Mouse (Mus musculus): ENCODE data around the gene Tnk1. TPM values are rescaled to one million over a fixed set of nuclear protein-coding genes. Genes with fewer than 3 reads are reported as not detected.

Gene Tnk1
- polyA plus RNA-seq, 1 experiment from 2014 or later, result 3.1 TPM

DNA sequence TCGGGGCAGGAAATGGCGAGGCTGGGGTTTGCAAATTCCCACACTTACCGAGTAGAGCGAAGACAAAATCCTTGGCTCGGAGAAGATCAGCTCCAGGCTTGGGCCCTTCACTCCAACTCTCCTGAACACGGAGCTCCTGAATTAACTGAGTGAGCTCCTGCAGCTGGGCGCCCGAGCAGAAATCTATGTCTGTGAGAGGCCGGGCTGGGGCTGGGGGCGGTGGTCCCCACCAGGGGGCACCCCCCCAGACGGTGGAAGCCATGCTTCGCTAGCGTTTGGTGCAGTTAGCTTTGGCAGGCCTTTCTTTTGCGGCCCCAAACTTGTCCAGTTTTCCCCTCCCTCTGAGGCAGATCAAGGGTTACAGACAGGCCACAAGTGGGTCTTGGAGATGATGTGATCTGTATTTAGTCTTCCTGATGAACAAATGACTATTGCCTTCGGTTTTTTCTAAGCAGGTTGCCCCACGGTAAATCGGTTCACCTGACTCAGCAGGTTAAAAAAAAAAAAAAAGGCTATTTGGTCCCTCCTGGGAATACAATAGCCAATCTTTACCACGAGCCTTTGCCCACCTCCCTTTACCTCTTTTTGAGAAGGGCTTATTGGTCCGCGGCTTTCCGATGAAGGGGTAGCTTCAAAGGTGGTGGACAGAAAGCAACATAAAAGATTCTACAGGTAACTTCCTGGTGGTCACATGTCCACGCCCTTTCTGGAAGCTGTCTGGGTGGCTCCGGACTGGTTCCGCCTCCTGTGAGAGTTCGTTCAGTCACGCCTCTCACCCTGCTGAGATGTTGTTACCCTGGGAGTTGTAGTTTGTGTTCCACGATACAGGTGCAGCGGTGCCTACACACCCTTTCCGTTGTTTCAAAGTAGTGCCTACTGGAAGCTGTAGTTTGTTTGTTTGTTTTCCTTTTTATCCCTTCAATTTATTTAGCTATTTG is 53.3 kb downstream of the Tnk1 start, which contains the start of gene Tmem102:
TSS of gene Tmem102 (minus strand) at position 653 of the 938 bp plus-strand sequence.
- Histone ChIP-seq H3K27me3 (replicated peaks; ENCODE audit: low read depth, poor library complexity, severe bottlenecking) (peaks cover 73% of the 10 kb centered on the region), H3K9me3 (no peaks in the 10 kb centered on the region; the same call in 1 of the 2 replicates), H3K36me3 (replicated peaks) (no peaks in the 10 kb centered on the region), H3K4me1 (peaks cover 49% of the 10 kb centered on the region), H3K4me3 (peak within 1 kb of the TSS; percentile 67), H3K27ac (replicated peaks) (no peak within 1 kb of the TSS)
- 4% methylated on average over 29 of the region's 29 CpGs for WGBS
- DNase-seq (ENCODE audit: low spot score), result peak; percentile 37

DNA sequence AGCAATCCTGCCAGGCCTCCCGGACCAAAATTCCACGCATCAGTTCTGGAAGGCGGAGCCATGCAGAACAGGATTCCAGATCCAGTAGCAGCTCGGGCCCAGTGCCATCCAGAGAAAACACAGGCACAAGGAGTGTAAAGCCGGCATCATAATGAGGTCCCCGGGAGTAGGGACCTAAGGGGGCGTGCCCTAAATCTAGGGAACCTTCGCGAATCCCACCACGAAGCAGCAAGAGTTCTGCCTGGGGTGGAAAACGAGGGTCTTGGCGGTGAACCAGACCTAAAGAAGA is 53.9 kb downstream of the Tnk1 start:
- H3K4me1 ChIP-seq, result peaks cover 55% of the 10 kb centered on the region
- DNase-seq (ENCODE audit: low spot score), result no peak
- H3K4me3 ChIP-seq, result peak overlapping the region; percentile 67
- no peak overlapping the region for H3K27ac ChIP-seq (replicated peaks)
- WGBS, result 5% methylated on average over 12 of the region's 12 CpGs
- peaks cover 79% of the 10 kb centered on the region for H3K27me3 ChIP-seq (replicated peaks; ENCODE audit: low read depth, poor library complexity, severe bottlenecking)
- no peaks in the 10 kb centered on the region; the same call in 1 of the 2 replicates for H3K9me3 ChIP-seq
- H3K36me3 ChIP-seq (replicated peaks), result no peaks in the 10 kb centered on the region

- H3K27me3 ChIP-seq (replicated peaks; ENCODE audit: low read depth, poor library complexity, severe bottlenecking), result peaks cover 85% of the 10 kb centered on the region
- peak overlapping the region; percentile 67 for H3K4me3 ChIP-seq
- peak; percentile 84 for DNase-seq (ENCODE audit: low spot score)
- H3K9me3 ChIP-seq, result no peaks in the 10 kb centered on the region; the same call in 1 of the 2 replicates
- no peaks in the 10 kb centered on the region for H3K36me3 ChIP-seq (replicated peaks)
- 1% methylated on average over 60 of the region's 60 CpGs for WGBS
- peaks cover 61% of the 10 kb centered on the region for H3K4me1 ChIP-seq
- peak overlapping the region; percentile 31 for H3K27ac ChIP-seq (replicated peaks)
Observed at GRCm38 (mm10) chr11:69803786-69804651, 54.5 kb downstream of the Tnk1 start.

DNA sequence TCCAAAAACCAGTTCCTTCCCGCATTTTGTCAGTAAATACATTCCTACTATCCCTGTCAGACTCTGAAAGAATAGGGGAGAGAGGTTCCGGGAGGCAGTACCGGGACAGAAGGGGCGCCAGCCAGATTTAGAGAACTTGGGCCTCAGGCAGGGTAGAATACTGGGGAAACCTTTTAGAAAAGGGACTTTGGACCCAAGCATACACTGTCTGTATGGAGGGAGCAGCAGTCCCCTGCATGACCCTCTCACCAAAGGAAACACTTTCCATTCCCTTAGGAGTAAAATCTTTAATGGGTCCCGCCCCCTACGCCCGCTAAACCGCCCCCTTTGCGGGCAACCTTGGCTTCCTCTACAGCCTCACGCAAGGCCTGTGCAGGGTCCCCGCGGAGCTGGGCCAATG is 55.2 kb downstream of the Tnk1 start:
- no peaks in the 10 kb centered on the region for H3K36me3 ChIP-seq (replicated peaks)
- peaks cover 92% of the 10 kb centered on the region for H3K27me3 ChIP-seq (replicated peaks; ENCODE audit: low read depth, poor library complexity, severe bottlenecking)
- WGBS, result 2% methylated on average over 12 of the region's 12 CpGs
- DNase-seq (ENCODE audit: low spot score), result no peak
- H3K27ac ChIP-seq (replicated peaks), result peak overlapping the region; percentile 31
- H3K9me3 ChIP-seq, result no peaks in the 10 kb centered on the region; the same call in 1 of the 2 replicates
- H3K4me3 ChIP-seq, result peak overlapping the region; percentile 67
- peaks cover 63% of the 10 kb centered on the region for H3K4me1 ChIP-seq

GRCm38 (mm10) chr11:69802648-69803105 is 55.9 kb downstream of the Tnk1 start:
- peak; percentile 86 for DNase-seq (ENCODE audit: low spot score)
- Histone ChIP-seq H3K9me3 (no peaks in the 10 kb centered on the region; the same call in 1 of the 2 replicates), H3K36me3 (replicated peaks) (no peaks in the 10 kb centered on the region), H3K27me3 (replicated peaks; ENCODE audit: low read depth, poor library complexity, severe bottlenecking) (peaks cover 98% of the 10 kb centered on the region), H3K4me1 (peaks cover 63% of the 10 kb centered on the region), H3K27ac (replicated peaks) (peak overlapping the region; percentile 63), H3K4me3 (peak overlapping the region; percentile 67)
- under 1% methylated on average over 33 of the region's 33 CpGs for WGBS

DNA sequence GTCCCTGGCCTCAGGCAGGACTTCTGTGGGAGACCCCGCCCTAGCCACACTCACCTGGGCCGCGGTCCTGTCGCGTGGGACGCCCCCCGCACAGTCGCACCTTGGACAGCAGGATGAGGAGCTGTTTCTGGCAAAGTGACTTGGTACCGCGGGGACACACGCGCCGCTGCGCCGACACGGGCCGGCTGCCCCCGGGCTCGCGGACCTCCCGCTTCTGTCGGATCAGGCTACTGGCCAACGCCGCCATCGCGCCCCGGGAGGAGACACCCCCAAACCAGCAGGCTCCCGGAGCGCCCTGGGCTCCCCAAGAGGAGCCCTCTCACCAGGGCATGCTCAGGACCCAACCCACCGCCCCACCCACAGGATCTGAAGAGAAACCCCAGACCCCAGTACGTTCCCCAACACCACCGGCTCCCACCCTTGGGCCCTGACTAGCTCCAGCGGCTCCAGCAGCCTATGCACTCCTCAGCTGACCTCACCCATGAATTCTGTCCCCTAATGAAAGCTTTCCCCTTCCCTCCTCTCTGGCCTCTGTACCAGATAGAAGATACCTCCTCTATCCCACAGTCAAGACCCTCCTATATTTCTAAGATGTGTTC is 57.1 kb downstream of the Tnk1 start, which contains the start of gene Fgf11:
TSS of gene Fgf11 (minus strand) at position 479 of the 599 bp plus-strand sequence.
- H3K27me3 ChIP-seq (replicated peaks; ENCODE audit: low read depth, poor library complexity, severe bottlenecking), result peaks cover 100% of the 10 kb centered on the region
- H3K27ac ChIP-seq (replicated peaks), result peak within 1 kb of the TSS; percentile 91
- H3K4me3 ChIP-seq, result peak within 1 kb of the TSS; percentile 67
- no peaks in the 10 kb centered on the region; the same call in 1 of the 2 replicates for H3K9me3 ChIP-seq
- H3K36me3 ChIP-seq (replicated peaks), result no peaks in the 10 kb centered on the region
- peak; percentile 43 for DNase-seq (ENCODE audit: low spot score)
- H3K4me1 ChIP-seq, result peaks cover 63% of the 10 kb centered on the region
- 1% methylated on average over 33 of the region's 33 CpGs for WGBS

Small RNA genes lying within 50 kb of the gene (microRNA-seq; reads per million reads assigned to microRNA genes)
- gene Mir6924, result not detected

Other genes with a start within 250 kb of the Tnk1 start
- not detected in 2 replicates for gene Shbg, start 240.8 kb downstream of the Tnk1 start, polyA plus RNA-seq (2016; fragmentation: Nextera tagmentation; extraction: Ambion mirVana)
- 16.0 TPM in 2 replicates for gene Sat2, start 236.7 kb downstream of the Tnk1 start, polyA plus RNA-seq (2016; fragmentation: Nextera tagmentation; extraction: Ambion mirVana)
- 45.2 and 45.5 TPM in 2 replicates for gene Fxr2, start 225.7 kb downstream of the Tnk1 start, polyA plus RNA-seq (2016; fragmentation: Nextera tagmentation; extraction: Ambion mirVana)
- gene Sox15, start 203.4 kb downstream of the Tnk1 start, polyA plus RNA-seq (2016; fragmentation: Nextera tagmentation; extraction: Ambion mirVana), result 0.17 TPM in 1 of 2 replicates, not detected in the other
- gene Mpdu1, start 196.1 kb downstream of the Tnk1 start, polyA plus RNA-seq (2016; fragmentation: Nextera tagmentation; extraction: Ambion mirVana), result 64.9 and 67.2 TPM in 2 replicates
- gene Cd68, start 192.6 kb downstream of the Tnk1 start, polyA plus RNA-seq (2016; fragmentation: Nextera tagmentation; extraction: Ambion mirVana), result 5.3 and 7.3 TPM in 2 replicates
- 780 and 781 TPM in 2 replicates for gene Eif4a1, start 186.3 kb downstream of the Tnk1 start, polyA plus RNA-seq (2016; fragmentation: Nextera tagmentation; extraction: Ambion mirVana)
- 136 and 141 TPM in 2 replicates for gene Senp3, start 176.6 kb downstream of the Tnk1 start, polyA plus RNA-seq (2016; fragmentation: Nextera tagmentation; extraction: Ambion mirVana)
- gene Tnfsf13, start 172.9 kb downstream of the Tnk1 start, polyA plus RNA-seq (2016; fragmentation: Nextera tagmentation; extraction: Ambion mirVana), result 0.15 TPM in 1 of 2 replicates, not detected in the other
- gene Tnfsf12, start 162.9 kb downstream of the Tnk1 start, polyA plus RNA-seq (2016; fragmentation: Nextera tagmentation; extraction: Ambion mirVana), result 1.2 and 2.2 TPM in 2 replicates
- gene Tnfsfm13, start 162.6 kb downstream of the Tnk1 start, polyA plus RNA-seq (2016; fragmentation: Nextera tagmentation; extraction: Ambion mirVana), result 0.88 and 1.3 TPM in 2 replicates
- 31.3 and 34.9 TPM in 2 replicates for gene Polr2a, start 100.1 kb downstream of the Tnk1 start, polyA plus RNA-seq (2016; fragmentation: Nextera tagmentation; extraction: Ambion mirVana)
- 0.12 TPM in 1 of 2 replicates, not detected in the other for gene Slc35g3, start 96.8 kb downstream of the Tnk1 start, polyA plus RNA-seq (2016; fragmentation: Nextera tagmentation; extraction: Ambion mirVana)
- gene Zbtb4, start 92.8 kb downstream of the Tnk1 start, polyA plus RNA-seq (2016; fragmentation: Nextera tagmentation; extraction: Ambion mirVana), result 0.55 and 1.0 TPM in 2 replicates
- 1.4 and 2.3 TPM in 2 replicates for gene Chrnb1, start 62.8 kb downstream of the Tnk1 start, polyA plus RNA-seq (2016; fragmentation: Nextera tagmentation; extraction: Ambion mirVana)
- 0.91 and 0.93 TPM in 2 replicates for gene Fgf11, start 56.9 kb downstream of the Tnk1 start, polyA plus RNA-seq (2016; fragmentation: Nextera tagmentation; extraction: Ambion mirVana)
- gene Tmem102, start 53.1 kb downstream of the Tnk1 start, polyA plus RNA-seq (2016; fragmentation: Nextera tagmentation; extraction: Ambion mirVana), result 2.1 and 2.7 TPM in 2 replicates
- gene Gm39566, start 43.4 kb downstream of the Tnk1 start, polyA plus RNA-seq (2016; fragmentation: Nextera tagmentation; extraction: Ambion mirVana), result not detected in 2 replicates
- gene Spem2, start 40.3 kb downstream of the Tnk1 start, polyA plus RNA-seq (2016; fragmentation: Nextera tagmentation; extraction: Ambion mirVana), result not detected in 2 replicates
- 0.14 TPM in 1 of 2 replicates, not detected in the other for gene Spem1, start 36.5 kb downstream of the Tnk1 start, polyA plus RNA-seq (2016; fragmentation: Nextera tagmentation; extraction: Ambion mirVana)
- gene Nlgn2, start 20.9 kb downstream of the Tnk1 start, polyA plus RNA-seq (2016; fragmentation: Nextera tagmentation; extraction: Ambion mirVana), result 4.7 and 5.4 TPM in 2 replicates
- 321 and 340 TPM in 2 replicates for gene Tmem256, start 20.2 kb downstream of the Tnk1 start, polyA plus RNA-seq (2016; fragmentation: Nextera tagmentation; extraction: Ambion mirVana)
- gene Plscr3, start 12.4 kb downstream of the Tnk1 start, polyA plus RNA-seq (2016; fragmentation: Nextera tagmentation; extraction: Ambion mirVana), result 106 and 111 TPM in 2 replicates
- 0.31 TPM in 1 of 2 replicates, not detected in the other for gene Tmem95, start 19.3 kb upstream of the Tnk1 start, polyA plus RNA-seq (2016; fragmentation: Nextera tagmentation; extraction: Ambion mirVana)
- 6.8 and 7.0 TPM in 2 replicates for gene Kctd11, start 22.7 kb upstream of the Tnk1 start, polyA plus RNA-seq (2016; fragmentation: Nextera tagmentation; extraction: Ambion mirVana)
- 1.3 and 1.5 TPM in 2 replicates for gene Acap1, start 36.8 kb upstream of the Tnk1 start, polyA plus RNA-seq (2016; fragmentation: Nextera tagmentation; extraction: Ambion mirVana)
- 14.7 and 14.8 TPM in 2 replicates for gene 2810408A11Rik, start 42.3 kb upstream of the Tnk1 start, polyA plus RNA-seq (2016; fragmentation: Nextera tagmentation; extraction: Ambion mirVana)
- 10.9 and 11.1 TPM in 2 replicates for gene Neurl4, start 42.3 kb upstream of the Tnk1 start, polyA plus RNA-seq (2016; fragmentation: Nextera tagmentation; extraction: Ambion mirVana)
- 87.6 and 89.1 TPM in 2 replicates for gene Gps2, start 55.2 kb upstream of the Tnk1 start, polyA plus RNA-seq (2016; fragmentation: Nextera tagmentation; extraction: Ambion mirVana)
- gene Eif5a, start 63.2 kb upstream of the Tnk1 start, polyA plus RNA-seq (2016; fragmentation: Nextera tagmentation; extraction: Ambion mirVana), result 2,818 and 3,035 TPM in 2 replicates
- 5.1 and 5.8 TPM in 2 replicates for gene Ybx2, start 77.1 kb upstream of the Tnk1 start, polyA plus RNA-seq (2016; fragmentation: Nextera tagmentation; extraction: Ambion mirVana)
- gene Slc2a4, start 89.5 kb upstream of the Tnk1 start, polyA plus RNA-seq (2016; fragmentation: Nextera tagmentation; extraction: Ambion mirVana), result 18.6 and 23.7 TPM in 2 replicates
- gene Cldn7, start 106.0 kb upstream of the Tnk1 start, polyA plus RNA-seq (2016; fragmentation: Nextera tagmentation; extraction: Ambion mirVana), result 56.3 and 56.4 TPM in 2 replicates
- gene Ctdnep1, start 122.4 kb upstream of the Tnk1 start, polyA plus RNA-seq (2016; fragmentation: Nextera tagmentation; extraction: Ambion mirVana), result 23.9 and 25.3 TPM in 2 replicates
- gene Elp5, start 123.8 kb upstream of the Tnk1 start, polyA plus RNA-seq (2016; fragmentation: Nextera tagmentation; extraction: Ambion mirVana), result 157 and 161 TPM in 2 replicates
- 317 and 331 TPM in 2 replicates for gene Gabarap, start 132.4 kb upstream of the Tnk1 start, polyA plus RNA-seq (2016; fragmentation: Nextera tagmentation; extraction: Ambion mirVana)
- 96.5 and 98.3 TPM in 2 replicates for gene Phf23, start 137.0 kb upstream of the Tnk1 start, polyA plus RNA-seq (2016; fragmentation: Nextera tagmentation; extraction: Ambion mirVana)
- gene Dvl2, start 141.9 kb upstream of the Tnk1 start, polyA plus RNA-seq (2016; fragmentation: Nextera tagmentation; extraction: Ambion mirVana), result 59.0 and 59.8 TPM in 2 replicates
- 42.2 and 46.3 TPM in 2 replicates for gene Acadvl, start 156.7 kb upstream of the Tnk1 start, polyA plus RNA-seq (2016; fragmentation: Nextera tagmentation; extraction: Ambion mirVana)
- 12.6 and 13.2 TPM in 2 replicates for gene Dlg4, start 158.2 kb upstream of the Tnk1 start, polyA plus RNA-seq (2016; fragmentation: Nextera tagmentation; extraction: Ambion mirVana)
- 0.55 and 0.70 TPM in 2 replicates for gene Asgr1, start 195.4 kb upstream of the Tnk1 start, polyA plus RNA-seq (2016; fragmentation: Nextera tagmentation; extraction: Ambion mirVana)
- gene Asgr2, start 233.9 kb upstream of the Tnk1 start, polyA plus RNA-seq (2016; fragmentation: Nextera tagmentation; extraction: Ambion mirVana), result not detected in 2 replicates

All from embryonic facial prominence, embryonic 10.5 days (tissue).